Mouse (Mus musculus): ENCODE measurements around the gene Lgi1. TPM values are rescaled to one million over a fixed set of nuclear protein-coding genes. Genes with fewer than 3 reads are reported as not detected.

Lgi1 gene
- polyA plus RNA-seq, 2 experiments from 2014 or later = not detected

DNA sequence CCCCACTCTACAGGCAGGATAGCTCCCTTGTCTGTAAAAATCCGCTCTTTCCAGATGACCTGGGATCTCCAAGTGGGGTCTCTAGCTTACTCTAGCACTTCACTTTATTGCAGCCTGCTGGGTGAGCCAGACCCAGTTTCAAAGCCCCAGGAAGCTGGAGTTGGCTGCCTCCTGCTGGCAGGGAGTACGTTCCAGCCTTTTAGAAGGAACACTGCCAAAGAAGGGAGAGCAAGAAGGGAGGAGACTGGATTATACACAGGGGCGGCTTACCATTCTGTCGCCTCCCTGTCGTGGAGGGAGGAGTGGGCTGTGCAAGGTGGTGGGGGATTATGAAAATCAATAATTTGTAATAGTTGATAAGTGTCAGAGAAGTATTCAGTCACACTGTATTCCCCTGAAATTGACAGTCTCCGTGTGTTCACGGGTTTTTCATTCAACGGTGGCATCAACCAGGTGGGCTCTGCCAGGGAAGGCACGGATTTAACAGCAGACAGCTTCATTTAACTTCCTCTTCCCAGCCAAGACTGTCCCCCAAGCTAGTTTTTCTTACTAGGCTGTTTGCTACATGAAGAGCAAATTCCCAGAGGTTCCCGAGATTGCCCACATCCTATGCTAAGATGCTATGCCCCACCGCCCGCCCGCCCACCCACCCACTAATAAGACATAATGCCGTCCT, 369 bp upstream of the Lgi1 start:
- ATAC-seq = no peak

DNA sequence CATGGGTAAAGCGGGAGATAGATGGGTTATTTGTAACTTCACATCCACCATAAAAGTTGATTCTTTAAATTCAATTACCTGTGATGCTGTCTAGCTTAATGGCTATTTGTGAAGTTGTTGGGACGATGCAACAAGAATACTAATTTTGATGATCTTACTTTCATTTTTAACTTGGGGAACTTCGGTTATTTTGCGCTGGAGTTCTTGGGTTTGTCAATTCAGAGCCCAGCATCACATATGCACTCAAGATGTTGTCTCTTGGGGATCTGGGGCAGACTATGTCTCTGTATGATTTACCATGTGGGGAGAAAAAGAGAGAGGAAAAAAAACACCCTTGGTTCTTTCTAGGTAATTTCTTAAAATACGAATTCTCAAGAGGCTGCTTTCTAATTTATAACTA, 1.4 kb downstream of the Lgi1 start:
- no peak for ATAC-seq

DNA sequence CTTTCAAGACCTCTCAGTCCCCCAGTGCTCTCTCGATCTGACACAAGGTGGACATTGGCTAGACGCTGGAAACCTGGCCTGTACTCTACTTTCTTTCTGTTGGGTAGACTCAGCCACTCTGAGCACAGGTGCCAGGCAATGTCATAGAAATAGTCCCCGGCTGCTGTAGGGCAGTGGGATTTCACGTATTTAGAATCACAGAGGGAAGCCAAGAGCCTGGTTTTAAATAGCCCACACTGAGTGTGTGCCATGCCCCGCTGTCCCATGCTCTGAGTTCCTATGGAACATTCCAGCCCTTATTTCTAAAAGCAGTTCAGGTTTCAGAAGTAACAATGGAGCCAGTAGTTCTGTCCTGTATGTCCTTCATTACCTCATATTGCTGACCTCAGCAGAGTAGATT, 3.1 kb downstream of the Lgi1 start:
- no peak for ATAC-seq

DNA sequence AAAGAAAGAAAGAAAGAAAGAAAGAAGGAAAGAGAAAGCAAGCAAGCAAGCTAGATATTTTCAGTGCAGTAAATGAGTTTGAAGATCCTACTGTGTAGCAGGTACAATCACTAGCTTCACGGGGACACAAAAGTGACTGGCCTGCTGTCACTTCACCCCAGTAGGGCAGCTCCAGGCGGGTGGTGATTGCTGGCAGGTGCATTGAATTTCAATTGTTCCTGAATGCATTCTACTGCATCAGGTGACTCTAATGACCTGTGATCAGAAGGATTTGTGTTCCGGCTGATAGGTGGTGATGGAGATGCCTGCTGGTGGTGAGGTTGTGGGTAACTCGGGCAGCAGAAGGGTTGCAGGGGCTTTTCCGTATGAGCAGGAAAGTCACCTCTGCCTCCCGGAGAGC, 6.7 kb downstream of the Lgi1 start:
- no peak for ATAC-seq

DNA sequence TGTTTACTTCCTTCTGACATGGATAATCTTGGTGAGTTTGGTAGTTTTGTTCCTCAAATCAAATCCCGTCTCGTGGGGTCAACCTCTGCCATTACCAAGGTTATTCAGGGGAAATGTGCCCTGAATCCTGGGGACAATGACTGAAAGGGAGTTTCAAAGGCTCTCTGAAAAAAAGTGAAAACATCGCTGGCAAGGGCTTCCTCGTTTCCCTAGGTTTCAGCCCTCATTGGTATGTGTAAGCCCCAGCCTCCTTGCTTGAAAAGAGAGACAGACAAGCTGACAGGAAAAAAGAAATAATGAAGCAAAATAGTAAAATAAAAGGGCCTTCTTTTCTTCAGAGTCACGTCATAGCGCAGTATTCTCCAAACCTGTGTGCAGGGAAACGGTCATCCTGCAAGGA, 9.5 kb downstream of the Lgi1 start:
- ATAC-seq = no peak

DNA sequence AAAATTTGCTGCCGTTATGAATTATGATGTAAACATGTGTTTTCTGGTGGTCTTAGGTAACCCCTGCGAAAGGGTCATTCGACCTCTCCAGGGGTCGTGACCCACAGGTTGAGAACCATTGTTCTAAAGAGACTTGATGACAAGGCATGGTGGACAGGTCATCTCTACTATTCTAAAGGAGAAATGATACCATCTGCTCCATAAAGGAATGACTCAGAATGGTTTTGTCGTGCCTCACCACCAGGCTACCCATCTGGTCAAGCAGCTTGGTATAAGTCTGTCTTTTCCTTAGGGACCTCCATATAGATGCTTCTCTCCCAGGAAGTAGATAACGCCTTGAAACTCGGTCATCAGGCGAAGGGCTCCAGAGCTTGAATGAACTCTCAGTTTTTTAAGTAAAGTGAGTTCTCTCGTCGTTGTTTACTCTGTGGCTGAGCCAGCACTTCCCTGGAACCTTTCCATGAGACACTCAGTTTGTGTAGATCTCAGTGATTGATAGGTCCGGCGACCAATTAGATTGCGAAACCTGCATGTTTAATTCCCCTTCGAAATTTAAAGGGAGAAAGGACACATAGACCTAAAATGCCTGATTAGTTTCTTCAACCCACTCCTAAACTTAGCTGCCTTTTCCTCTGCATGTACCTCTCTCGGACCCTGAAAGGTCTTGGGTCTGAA, 10.5 kb downstream of the Lgi1 start:
- ATAC-seq = no peak

DNA sequence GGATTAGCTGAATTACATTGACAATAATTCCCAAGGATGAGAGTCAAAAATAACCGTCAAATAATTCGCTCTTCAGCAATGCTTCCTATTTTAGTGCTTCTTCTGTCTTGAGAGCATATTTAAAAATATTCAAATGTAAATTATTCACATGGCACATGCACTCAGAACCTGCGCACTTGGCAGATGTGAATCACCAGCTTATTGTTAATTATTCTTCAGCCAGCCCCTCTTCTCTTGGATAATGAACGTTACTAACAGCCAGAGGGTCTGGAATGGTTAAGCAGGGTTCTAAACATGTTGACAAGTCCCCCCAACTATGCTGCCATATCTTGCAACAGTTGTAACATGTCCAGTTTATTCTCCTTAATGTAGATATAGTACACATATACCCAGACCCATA, 11.9 kb downstream of the Lgi1 start:
- ATAC-seq = no peak

DNA sequence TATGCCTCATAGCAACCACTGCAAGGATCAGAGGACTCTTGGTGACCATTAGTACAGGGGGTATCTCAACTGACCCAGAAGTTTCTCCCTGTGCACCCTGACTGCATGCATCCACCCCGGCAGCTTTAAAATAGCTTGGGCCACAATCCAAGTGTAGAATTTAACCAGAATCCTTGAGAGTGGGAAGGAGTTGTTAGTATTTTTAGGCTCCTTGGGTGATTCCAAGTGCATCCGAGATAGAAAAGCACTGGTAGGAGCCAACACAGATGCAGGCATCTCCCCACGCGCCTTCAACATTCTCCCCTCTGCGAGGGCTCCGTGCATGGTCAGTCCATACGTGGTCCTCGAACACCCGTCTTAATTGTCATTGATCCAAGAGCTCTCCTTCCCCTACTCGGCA, 15.9 kb downstream of the Lgi1 start:
- no peak for ATAC-seq

DNA sequence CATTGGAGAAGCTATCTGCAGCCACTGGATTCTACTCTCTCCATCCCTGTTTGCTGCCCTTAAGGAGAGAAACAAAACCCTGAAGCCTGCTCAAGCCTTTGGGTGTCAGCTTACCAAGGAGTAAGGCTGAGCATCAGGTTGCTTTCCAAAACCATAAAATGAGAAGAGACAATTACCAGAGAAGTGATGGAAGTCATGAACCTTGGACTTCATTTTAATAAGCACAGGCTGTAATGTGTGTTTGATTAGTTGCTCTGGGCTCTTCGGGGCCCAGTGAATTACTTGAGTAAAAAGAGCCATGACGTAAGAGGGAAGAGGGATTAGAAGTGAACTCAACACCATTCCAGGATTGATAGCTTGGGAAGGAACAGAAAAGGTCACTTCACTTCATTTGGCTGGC, 18.1 kb downstream of the Lgi1 start:
- ATAC-seq = no peak

DNA sequence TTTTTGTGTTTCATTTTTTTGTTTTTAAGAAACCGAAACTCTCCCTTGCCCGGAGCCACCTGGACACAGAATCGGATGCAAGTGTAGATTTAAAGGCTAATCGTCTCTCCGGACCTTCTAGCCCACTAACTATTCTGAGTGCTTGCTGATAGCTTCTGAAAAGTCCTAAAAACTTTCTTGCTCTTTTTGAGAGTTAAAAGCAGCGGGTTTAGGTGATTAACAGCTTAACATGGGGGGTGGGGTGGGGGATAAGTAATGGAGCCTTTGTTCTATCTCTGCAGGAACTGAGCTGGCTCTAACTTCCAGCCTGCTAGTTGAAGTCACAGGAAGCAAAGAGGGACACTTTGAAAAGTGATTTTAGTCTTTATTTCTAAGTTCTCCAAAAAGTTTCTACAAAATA, 24.2 kb downstream of the Lgi1 start:
- no peak for ATAC-seq

DNA sequence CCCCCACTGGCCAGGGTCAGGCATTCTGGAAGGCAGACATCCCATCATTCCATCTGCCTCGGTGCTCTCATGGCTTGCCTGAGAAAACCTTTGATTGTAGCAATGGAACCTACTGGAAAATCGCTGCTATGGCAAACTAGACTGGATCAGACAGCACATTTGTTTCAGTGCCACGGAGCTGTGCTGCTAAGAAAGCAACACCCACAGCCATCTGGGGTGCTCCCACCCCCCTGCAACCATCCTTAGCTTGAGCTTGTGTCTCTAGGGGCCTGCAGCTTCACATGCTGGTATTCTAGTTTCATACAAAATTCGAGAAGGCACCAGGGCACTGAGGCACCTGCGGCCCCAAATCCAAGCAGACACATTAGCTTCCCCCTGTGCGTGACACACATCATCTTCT, 27.1 kb downstream of the Lgi1 start:
- ATAC-seq = no peak

DNA sequence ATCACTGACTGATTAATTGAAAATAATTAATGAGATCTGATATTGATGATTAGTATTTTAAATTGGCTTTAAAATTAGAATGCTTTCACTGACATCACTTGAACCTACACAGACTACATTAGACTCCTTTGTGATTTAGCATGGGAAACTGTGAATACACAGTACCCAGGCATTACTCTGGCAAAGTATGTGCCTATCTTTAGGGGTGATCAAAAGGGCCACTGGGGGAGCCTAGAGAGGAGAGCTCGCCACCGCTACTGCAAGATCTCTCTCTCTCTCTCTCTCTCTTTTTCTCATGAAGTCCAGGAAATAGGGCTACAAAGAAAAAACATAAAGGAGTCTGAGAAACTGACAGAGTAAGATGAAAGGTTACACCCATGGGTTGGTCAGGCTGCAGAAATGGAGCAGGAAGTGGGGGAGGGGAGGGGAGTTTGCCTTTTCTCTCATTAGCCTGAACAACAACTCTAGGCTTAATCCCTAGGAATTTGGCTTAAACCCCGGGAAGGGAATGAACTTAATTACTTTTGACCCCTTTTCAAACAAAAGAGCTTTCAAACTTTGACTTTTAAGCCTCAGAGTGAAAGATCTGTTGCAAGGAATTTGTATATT, 33.8 kb downstream of the Lgi1 start:
- peak; percentile 86 for ATAC-seq

DNA sequence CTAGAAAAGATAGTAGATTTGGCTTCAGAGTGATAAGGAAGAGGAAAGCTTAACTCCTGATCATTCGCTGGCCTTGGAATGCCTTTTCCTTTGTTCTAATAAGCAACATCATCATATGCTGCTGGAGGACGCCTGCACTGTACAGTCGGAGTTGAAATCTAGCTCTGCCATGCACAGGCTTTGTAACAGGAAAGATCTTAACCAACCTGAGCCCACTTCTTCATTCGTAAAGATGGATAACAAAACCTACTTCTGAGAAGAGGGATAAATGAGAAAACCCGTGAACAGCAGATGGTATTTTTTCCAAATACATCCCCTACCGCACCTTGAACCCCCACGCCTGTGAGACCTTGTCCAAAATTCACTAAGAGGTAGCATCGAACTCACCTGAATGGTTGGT, 43.8 kb downstream of the Lgi1 start:
- no peak for ATAC-seq

DNA sequence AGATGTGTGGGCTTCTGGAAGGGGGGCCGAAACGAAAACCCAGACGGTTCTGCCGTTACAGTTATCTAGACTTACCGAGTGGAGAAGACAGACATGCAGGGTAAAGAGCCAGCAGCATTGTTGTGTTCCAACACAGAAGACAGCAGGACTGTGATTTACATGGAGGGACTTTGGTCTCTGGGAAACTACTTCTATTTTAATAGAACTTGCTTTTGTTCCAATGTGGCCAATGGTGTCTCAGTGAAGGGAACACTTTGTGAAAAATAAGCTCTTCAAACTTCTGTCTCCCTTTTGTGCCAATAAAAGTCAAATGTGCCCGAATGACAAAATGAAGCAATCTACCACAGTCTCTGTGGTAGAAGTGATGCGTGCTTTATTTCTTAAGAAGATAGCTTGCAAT, 50.8 kb downstream of the Lgi1 start:
- no peak for ATAC-seq

DNA sequence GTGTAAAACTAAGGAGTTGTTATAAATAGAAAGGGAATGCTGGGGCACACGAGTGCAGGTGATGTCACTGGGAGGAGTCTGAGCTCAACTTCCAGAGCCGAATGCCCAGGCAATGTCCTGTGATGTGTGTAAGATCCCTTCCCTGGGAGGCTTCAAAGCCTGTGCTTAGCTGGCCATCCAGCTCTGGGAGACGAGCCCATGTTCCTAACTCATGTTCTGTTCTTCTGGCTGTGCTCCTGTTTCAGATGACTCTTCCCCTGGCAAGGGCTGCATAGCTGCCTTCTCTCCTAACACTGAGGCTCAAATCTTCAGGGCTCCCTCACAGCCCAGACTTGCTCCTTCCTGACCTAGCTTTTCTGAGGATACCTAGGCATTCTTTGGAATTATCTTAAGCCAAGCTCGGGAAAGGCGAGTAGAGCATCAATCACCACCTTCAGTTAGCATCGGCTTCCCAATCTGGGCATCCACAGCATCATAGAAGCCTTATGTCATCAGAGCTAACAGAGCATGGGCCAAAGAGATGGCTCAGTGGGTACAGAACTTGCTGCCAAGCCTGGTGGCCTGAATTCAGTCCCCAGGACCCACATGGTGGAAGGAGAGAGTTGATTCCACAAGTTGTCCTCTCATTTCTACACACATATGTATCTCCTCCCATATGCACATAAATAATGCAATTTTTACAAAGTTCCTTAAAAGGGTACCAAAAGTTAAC, 52.4 kb downstream of the Lgi1 start:
- no peak for ATAC-seq

DNA sequence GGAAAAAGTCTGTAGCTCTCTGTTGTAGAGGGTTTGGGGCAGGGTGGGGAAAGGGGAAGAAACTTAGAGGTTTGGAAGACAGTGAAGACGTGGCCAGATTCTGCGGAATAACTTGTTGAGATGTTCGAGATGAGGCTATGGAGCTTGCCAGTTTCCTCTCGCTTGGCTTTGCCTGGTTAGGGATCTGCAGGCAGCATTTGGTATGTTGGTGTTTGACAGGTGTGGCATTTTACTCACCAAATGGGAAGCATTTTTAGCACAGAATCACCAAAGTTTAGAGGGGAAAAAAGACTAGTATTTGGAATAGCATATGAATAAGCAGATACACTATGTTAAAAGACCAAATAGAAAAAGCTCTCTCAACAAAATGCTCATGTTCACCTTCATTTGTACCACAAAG, 54.0 kb downstream of the Lgi1 start:
- no peak for ATAC-seq

DNA sequence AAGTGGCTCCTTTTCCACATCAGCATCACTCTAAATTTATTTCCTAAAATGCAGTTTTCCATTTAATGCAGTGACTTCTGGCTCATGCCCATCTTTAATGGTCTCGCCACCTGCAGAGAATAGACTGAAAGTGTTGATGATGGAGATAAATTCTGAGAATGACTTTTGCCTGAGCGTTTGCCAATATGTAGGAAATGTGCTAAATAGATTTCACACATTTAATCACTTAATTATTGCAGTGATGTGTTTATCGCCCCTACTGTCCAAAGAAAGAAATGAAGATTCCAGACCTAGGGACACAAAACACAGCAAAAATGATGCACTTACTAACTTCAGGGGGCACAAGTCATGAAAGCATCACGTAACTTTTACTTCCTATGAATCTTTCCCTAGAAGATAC, 54.8 kb downstream of the Lgi1 start:
- no peak for ATAC-seq

DNA sequence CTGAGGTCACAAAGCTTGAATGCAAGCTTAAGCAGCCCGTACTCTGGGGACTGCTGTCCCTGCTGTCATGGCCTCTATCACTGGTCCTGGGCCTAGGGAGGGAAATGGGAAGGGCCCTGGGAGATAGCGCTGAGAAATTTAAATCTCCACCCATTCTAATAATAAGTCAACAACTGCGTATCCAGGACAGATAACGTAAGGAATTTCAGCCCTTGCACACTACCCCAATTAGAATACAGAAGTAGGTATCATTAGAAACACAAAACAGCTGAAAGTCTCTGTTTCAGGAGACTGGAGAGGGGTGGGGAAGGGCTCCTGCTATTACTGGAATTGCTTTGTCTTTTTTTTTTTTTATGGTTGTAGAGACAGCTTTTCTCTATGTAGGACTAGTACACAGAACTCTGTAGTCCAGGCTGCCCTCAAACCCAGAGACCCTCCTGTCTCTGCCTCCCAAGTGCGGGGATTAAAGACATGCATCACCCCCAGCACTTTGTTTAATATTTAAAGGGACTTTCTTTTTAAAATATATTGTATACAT, 56.4 kb downstream of the Lgi1 start:
- ATAC-seq = no peak

DNA sequence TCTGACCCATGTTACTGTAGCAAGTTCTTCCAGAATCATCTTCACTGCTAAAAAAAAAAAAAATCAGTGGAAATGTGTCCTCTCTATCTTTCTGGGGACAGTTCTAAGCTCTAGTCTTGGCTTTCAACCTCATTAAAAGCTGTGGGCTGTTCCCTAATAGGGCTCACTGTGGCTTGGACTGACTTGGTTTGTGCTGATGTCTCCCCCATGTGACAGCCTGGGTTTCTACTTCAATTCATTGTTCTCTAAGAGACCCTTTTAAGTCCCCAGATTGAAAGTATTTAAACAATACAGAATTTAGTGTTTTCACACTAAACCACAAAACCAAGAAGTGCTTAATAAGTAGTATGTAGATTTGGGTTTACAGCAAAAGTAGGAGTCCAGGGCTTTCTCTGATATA, 59.4 kb downstream of the Lgi1 start:
- ATAC-seq = peak; percentile 32

DNA sequence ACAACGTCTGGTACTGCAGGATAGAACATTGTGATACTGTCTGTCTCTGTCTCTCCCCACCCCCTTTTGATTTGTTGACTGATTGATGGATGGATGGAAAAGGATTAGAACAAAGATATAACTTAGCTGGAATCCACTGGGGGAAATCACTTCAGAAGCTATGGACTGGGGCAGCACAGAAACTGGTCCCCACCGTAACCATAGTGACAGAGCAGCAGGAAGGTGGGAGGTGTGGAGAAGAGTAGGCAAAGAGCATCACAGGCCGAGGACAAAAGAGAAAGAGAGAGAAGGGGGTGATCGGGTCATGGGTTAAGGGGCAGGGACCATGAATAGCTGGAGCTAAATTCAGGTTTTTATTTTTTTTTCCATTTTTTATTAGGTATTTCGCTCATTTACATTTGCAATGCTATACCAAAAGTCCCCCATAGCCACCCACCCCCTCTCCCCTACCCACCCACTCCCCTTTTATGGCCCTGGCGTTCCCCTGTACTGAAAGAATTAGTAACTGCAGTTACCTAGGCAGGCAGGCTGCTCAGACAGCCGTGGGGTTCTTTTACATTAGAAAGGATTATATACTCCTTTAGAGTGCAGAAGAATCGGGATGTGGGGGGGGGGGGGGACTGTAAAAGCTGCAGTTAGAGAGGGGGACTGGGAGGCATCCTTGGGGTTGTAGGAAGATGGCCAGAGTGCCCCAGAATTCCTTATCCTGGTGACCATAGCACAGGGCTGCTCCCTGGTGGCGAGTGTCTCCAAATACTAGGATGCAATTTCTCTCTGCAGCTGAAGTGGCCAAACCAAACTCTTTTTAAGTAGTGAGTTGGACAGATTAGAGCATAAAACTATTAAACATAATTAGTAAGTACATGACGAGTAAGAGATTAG, 60.1 kb downstream of the Lgi1 start:
- no peak for ATAC-seq

DNA sequence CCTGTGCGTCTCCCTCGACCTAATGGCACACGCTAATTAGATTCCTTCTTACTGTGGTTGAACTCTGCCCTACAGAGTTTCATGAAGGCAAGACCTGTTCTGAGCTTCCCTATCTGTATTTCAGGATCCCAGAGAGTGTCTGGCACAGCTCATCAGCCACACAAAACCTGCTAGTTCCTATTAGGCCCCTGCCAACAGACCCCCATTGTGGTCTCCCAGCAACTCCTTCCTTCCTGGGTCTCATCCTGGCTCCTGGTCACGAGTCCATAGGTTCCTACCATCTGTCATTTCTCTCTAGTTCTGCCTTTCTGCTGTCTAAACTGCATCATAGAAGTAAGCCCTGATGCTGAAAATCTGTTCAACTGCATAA, 60.7 kb downstream of the Lgi1 start:
- no peak for ATAC-seq

DNA sequence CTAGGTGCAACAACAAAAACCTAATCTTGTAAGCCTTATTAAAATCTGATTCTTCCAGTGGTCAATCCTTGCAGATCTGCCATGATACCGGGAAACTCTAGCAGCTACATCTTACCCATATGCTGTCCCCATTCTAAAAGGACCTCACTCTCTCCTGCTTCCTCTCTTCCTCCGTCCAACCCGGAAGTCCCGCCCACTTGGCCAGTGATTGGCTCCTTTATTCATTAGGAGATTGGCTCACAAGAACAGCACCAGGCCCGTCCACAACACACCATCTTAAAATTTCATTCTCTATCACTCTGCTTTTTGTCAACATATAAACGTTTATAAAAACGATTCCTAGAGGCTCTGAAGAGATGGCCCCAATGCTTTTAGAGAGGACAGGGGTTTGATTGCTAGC, 61.5 kb downstream of the Lgi1 start:
- ATAC-seq = no peak

DNA sequence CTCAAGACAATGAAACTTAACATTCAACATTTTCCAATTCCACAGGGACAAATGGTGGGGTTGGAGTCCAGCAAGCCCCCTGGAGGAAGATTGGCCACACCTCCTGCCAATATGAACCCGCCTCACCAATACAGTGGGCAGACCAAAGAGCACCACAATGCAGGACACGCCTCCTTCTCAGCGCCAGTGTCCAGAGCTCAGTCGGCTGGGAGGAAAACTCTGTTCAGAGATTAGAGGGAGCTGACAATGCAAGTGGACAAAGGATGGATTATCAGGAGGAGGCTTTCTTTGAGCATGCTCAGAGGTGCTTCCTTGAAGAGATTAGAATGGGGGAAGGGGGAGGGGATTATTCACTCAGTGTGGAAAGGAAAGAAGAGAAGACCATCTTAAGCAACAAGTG, 62.7 kb downstream of the Lgi1 start:
- ATAC-seq = no peak

Measured in activated CD4-positive, CD25-positive, alpha-beta regulatory T cell, adult 4 months (primary cell).